Mouse (Mus musculus) heart, embryonic 13.5 days (tissue): ENCODE data around the gene Nacc1. TPM values are rescaled to one million over a fixed set of nuclear protein-coding genes. Genes with fewer than 3 reads are reported as not detected.
"Not testable (repeated sequence)": the region's sequence is repeated elsewhere in the genome, so short reads cannot be mapped to it uniquely, and the experiment has no call there.

Experiments used
- ATAC-seq: fragments of 200-750 bp; cut with Nextera tagmentation; 2 replicates; pipeline ENCODE4 v1.8.0; 2017; ENCODE audit warnings: moderate TSS enrichment; ENCODE audit not compliant: insufficient number of reproducible peaks, low FRiP score, low TSS enrichment; ENCODE audit errors: extremely low read depth
- H3K27ac ChIP-seq: fragments of 300-500 bp; sonication (generic); replicated peaks from 2 replicates; pipeline ENCODE4 v1.5.1; 2015; ENCODE audit warnings: moderate library complexity, mild to moderate bottlenecking, inconsistent platforms
- H3K27me3 ChIP-seq: fragments of 300-500 bp; sonication (generic); replicated peaks from 2 replicates; pipeline ENCODE4 v1.6.1; 2015; ENCODE audit warnings: mild to moderate bottlenecking, inconsistent platforms
- H3K36me3 ChIP-seq: fragments of 300-500 bp; sonication (generic); 2 replicates; pipeline ENCODE4 v1.6.1; 2015; ENCODE audit warnings: mild to moderate bottlenecking, inconsistent platforms
- H3K4me1 ChIP-seq: fragments of 300-500 bp; sonication (generic); 2 replicates; pipeline ENCODE4 v1.6.1; 2015; ENCODE audit warnings: inconsistent platforms
- H3K4me2 ChIP-seq: fragments of 300-500 bp; sonication (generic); 2 replicates; pipeline ENCODE4 v1.6.1; 2015; ENCODE audit warnings: inconsistent platforms, mild to moderate bottlenecking, moderate library complexity
- H3K4me3 ChIP-seq: fragments of 300-500 bp; sonication (generic); 2 replicates; pipeline ENCODE4 v1.5.1; 2015; ENCODE audit warnings: moderate library complexity, mild to moderate bottlenecking, inconsistent platforms
- H3K9ac ChIP-seq: fragments of 300-500 bp; sonication (generic); 2 replicates; pipeline ENCODE4 v1.6.1; 2015; ENCODE audit warnings: inconsistent platforms, mild to moderate bottlenecking, moderate library complexity
- H3K9me3 ChIP-seq: fragments of 300-500 bp; sonication (generic); 2 replicates; pipeline ENCODE4 v1.6.1; 2016; ENCODE audit warnings: inconsistent platforms
- WGBS: fragments of 180-500 bp; shearing (Covaris S2); methylation state at CpG from one replicate; pipeline ENCODE4 v1.1.7; 2015; ENCODE audit warnings: mixed read lengths; 5-methylcytosine and 5-hydroxymethylcytosine counted together
- polyA plus RNA-seq: library from polyadenylated mRNA; unstranded; fragments of >200 nt; fragmentation: Nextera tagmentation; extraction: Ambion mirVana; gene quantifications from 2 replicates; pipeline ENCODE4 v1.2.1, GENCODE M21; 2015

The Nacc1 gene
- polyA plus RNA-seq, 1 experiment from 2014 or later: 15.7 TPM

DNA sequence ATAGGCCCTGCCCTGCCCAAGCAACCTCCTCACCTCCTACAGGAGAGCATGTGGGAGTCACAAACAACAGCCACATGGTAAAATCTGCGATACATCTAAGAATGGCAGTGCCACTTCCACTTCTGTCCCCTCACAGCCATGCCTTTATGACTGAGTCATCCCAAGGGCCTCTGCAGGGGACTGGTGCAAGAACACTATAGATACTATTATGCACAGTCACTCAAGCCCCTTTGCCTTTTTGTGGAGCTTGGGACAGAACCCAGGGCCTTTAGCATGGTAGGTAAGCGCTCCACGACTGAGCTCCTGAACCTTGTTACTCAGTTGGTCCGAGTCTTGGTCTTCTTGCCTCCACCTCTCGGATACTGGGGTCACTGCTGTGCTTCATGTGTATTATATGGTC lies 10.4 kb downstream of the Nacc1 start:
- Histone ChIP-seq H3K27ac (no peak overlapping the region), H3K36me3 (peaks cover 61% of the 10 kb centered on the region)
- 86% methylated on average over 5 of the region's 5 CpGs for WGBS

GRCm38 (mm10) chr8:84670295-84671006 lies 17.2 kb downstream of the Nacc1 start:
- WGBS: 76% methylated on average over 5 of the region's 5 CpGs
- ATAC-seq: not testable (repeated sequence)

More for the DNA sequence above, 10.4 kb downstream of the Nacc1 start:
- Histone ChIP-seq H3K9ac (no peak overlapping the region), H3K27me3 (no peaks in the 10 kb centered on the region), H3K4me1 (peaks cover 24% of the 10 kb centered on the region), H3K4me3 (no peak overlapping the region), H3K4me2 (no peak overlapping the region), H3K9me3 (no peaks in the 10 kb centered on the region)
- no peak for ATAC-seq

GRCm38 (mm10) chr8:84668731-84669485 lies 18.8 kb downstream of the Nacc1 start:
- Histone ChIP-seq H3K9ac (no peak overlapping the region), H3K4me2 (no peak overlapping the region), H3K36me3 (peaks cover 54% of the 10 kb centered on the region), H3K27ac (no peak overlapping the region), H3K4me3 (no peak overlapping the region), H3K9me3 (no peaks in the 10 kb centered on the region), H3K4me1 (peaks cover 11% of the 10 kb centered on the region), H3K27me3 (no peaks in the 10 kb centered on the region)
- WGBS: 68% methylated on average over 6 of the region's 6 CpGs
- ATAC-seq: no peak

More at GRCm38 (mm10) chr8:84670295-84671006, 17.2 kb downstream of the Nacc1 start:
- H3K36me3 ChIP-seq: peaks cover 69% of the 10 kb centered on the region
- H3K9me3 ChIP-seq, H3K27me3 ChIP-seq, H3K4me2 ChIP-seq, H3K4me1 ChIP-seq, H3K27ac ChIP-seq, H3K9ac ChIP-seq, H3K4me3 ChIP-seq: not testable (repeated sequence)

- no peak overlapping the region for H3K27ac ChIP-seq
- H3K4me3 ChIP-seq: no peak overlapping the region
- ATAC-seq: no peak
- 56% methylated on average over 1 of the region's 1 CpGs for WGBS
- H3K9ac ChIP-seq: no peak overlapping the region
- no peaks in the 10 kb centered on the region for H3K27me3 ChIP-seq
- H3K9me3 ChIP-seq: no peaks in the 10 kb centered on the region
- H3K4me1 ChIP-seq: peaks cover 16% of the 10 kb centered on the region
- no peak overlapping the region for H3K4me2 ChIP-seq
- peaks cover 47% of the 10 kb centered on the region for H3K36me3 ChIP-seq
Observed at GRCm38 (mm10) chr8:84668081-84668480, 19.6 kb downstream of the Nacc1 start.

DNA sequence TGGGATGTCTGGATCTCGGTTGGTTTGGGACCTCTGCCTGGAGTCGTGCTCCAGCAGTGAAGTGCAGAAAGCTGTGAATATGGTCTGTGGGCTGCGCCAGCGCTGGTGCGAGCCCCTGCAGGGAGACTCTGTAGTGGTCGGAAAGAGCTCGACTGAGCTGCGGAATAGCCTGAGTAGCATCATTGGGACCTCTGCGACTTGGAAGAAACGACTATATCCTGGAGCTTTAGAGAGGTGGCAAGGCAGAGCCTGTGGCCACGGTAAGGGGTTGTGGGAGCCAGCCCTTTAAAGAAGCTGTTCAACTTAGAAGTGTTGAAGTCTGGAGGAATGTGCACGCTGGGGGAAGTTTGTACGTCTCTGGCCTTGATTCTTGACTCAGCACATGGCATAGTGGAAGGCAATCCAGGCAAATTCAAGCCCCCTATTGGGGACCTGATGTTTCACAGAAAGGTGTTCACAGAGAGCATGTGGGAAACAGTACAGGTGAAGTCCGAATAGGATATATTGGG lies 22.2 kb downstream of the Nacc1 start:
- peak overlapping the region; percentile 75 for H3K4me3 ChIP-seq
- H3K27ac ChIP-seq: peak overlapping the region; percentile 99
- no peaks in the 10 kb centered on the region for H3K27me3 ChIP-seq
- peak overlapping the region; percentile 87 for H3K4me2 ChIP-seq
- no peak for ATAC-seq
- WGBS: 3% methylated on average over 14 of the region's 14 CpGs
- H3K4me1 ChIP-seq: peaks cover 25% of the 10 kb centered on the region
- no peaks in the 10 kb centered on the region for H3K9me3 ChIP-seq
- peak overlapping the region; percentile 88 for H3K9ac ChIP-seq
- peaks cover 24% of the 10 kb centered on the region for H3K36me3 ChIP-seq

- under 1% methylated on average over 29 of the region's 29 CpGs for WGBS
- Histone ChIP-seq H3K4me1 (peaks cover 32% of the 10 kb centered on the region), H3K4me3 (peak overlapping the region; percentile 75), H3K9me3 (no peaks in the 10 kb centered on the region), H3K9ac (peak overlapping the region; percentile 88), H3K27ac (peak overlapping the region; percentile 99), H3K4me2 (peak overlapping the region; percentile 87), H3K36me3 (peaks cover 18% of the 10 kb centered on the region; the same call in 1 of the 2 replicates), H3K27me3 (no peaks in the 10 kb centered on the region)
- 0 out of 2 replicates have a peak, but pooled peaks have one; percentile 16 for ATAC-seq
Observed at GRCm38 (mm10) chr8:84664566-84665384, 22.9 kb downstream of the Nacc1 start.

- no peaks in the 10 kb centered on the region for H3K9me3 ChIP-seq
- H3K4me2 ChIP-seq: peak overlapping the region; percentile 87
- H3K27ac ChIP-seq: peak overlapping the region; percentile 99
- H3K9ac ChIP-seq: peak overlapping the region; percentile 96
- WGBS: 2% methylated on average over 43 of the region's 43 CpGs
- peak; percentile 63 for ATAC-seq
- peaks cover 41% of the 10 kb centered on the region for H3K4me1 ChIP-seq
- peak overlapping the region; percentile 75 for H3K4me3 ChIP-seq
- peaks cover 10% of the 10 kb centered on the region; the same call in 1 of the 2 replicates for H3K36me3 ChIP-seq
- no peaks in the 10 kb centered on the region for H3K27me3 ChIP-seq
Observed at GRCm38 (mm10) chr8:84663483-84664327, 24.0 kb downstream of the Nacc1 start.

DNA sequence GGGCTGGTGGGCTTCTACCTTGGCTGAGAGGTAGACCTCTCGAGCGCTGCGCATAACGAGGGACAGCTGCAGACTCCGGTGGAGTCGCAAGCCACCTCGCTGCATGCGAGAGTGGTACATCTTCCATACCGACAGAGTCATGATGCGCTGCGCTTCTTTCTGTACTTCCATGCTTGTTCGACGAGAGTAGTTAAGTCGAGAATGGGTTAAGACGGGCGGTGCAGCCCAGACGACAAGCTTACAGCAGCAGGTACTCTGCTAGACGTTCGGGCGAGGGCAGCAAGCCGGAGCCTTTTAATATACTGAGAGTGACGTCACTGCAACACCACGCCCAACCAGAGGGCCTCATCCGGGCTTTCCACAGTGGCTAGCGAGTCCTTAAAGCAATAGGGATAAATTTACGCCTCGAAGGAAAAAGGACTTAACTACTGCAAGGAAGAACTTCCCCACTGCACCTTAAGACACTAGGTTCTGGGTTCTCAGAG lies 25.0 kb downstream of the Nacc1 start, which contains the start of gene Ier2:
Gene Ier2 (minus strand): TSS at position 272 of the 485 bp plus-strand sequence.
- peaks cover 47% of the 10 kb centered on the region for H3K4me1 ChIP-seq
- ATAC-seq: peak; percentile 65
- peak within 1 kb of the TSS; percentile 75 for H3K4me3 ChIP-seq
- peak within 1 kb of the TSS; percentile 99 for H3K27ac ChIP-seq
- WGBS: under 1% methylated on average over 27 of the region's 27 CpGs
- H3K9me3 ChIP-seq: no peaks in the 10 kb centered on the region
- H3K36me3 ChIP-seq: no peaks in the 10 kb centered on the region; the same call in 1 of the 2 replicates
- H3K4me2 ChIP-seq: peak within 1 kb of the TSS; percentile 87
- peak within 1 kb of the TSS; percentile 96 for H3K9ac ChIP-seq
- no peaks in the 10 kb centered on the region for H3K27me3 ChIP-seq

DNA sequence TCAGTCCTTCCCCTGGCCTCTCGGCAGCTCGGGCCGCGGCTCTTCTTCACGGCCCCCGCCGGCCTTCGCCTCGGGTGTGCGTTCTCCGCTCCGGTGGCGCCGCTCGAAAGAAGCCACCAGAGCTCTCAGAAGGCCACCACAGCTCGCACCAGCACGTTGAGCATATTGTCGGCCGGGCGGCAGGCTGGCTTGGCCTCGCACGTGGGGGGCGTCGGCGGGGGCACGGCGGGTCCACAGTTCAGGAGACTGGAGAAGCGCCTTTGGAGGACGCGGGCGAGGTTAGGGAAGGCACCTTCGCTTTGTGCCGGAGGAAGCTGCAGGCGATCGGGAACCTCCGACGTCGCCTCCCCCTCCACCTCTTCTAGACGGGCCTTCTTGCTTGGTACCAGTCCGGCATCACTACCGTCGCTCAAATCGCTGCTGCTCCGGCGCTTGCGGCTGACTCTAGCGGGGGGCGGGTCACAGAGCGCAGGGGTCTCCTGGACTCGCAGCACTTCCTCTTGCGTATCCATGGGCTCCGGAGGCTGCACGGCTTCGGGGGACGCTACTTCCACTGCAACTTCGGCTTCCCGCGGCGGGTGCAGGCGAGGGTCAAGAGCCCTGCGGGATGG lies 25.6 kb downstream of the Nacc1 start:
- H3K4me2 ChIP-seq: peak overlapping the region; percentile 87
- no peaks in the 10 kb centered on the region for H3K36me3 ChIP-seq
- H3K27ac ChIP-seq: peak overlapping the region; percentile 99
- peak overlapping the region; percentile 75 for H3K4me3 ChIP-seq
- H3K9ac ChIP-seq: peak overlapping the region; percentile 96
- ATAC-seq: no peak
- H3K27me3 ChIP-seq: no peaks in the 10 kb centered on the region
- H3K4me1 ChIP-seq: peaks cover 52% of the 10 kb centered on the region
- under 1% methylated on average over 61 of the region's 61 CpGs for WGBS
- H3K9me3 ChIP-seq: no peaks in the 10 kb centered on the region

GRCm38 (mm10) chr8:84661458-84661871 lies 26.2 kb downstream of the Nacc1 start:
- under 1% methylated on average over 24 of the region's 24 CpGs for WGBS
- H3K27ac ChIP-seq: peak overlapping the region; percentile 99
- H3K4me3 ChIP-seq: peak overlapping the region; percentile 75
- peaks cover 58% of the 10 kb centered on the region for H3K4me1 ChIP-seq
- H3K4me2 ChIP-seq: peak overlapping the region; percentile 87
- ATAC-seq: peak; percentile 33; the same call in 1 of the 2 replicates
- H3K36me3 ChIP-seq: no peaks in the 10 kb centered on the region
- H3K9me3 ChIP-seq: no peaks in the 10 kb centered on the region
- peak overlapping the region; percentile 96 for H3K9ac ChIP-seq
- no peaks in the 10 kb centered on the region for H3K27me3 ChIP-seq
